Mouse (Mus musculus): ENCODE measurements around the gene Mrps34. TPM values are rescaled to one million over a fixed set of nuclear protein-coding genes. Genes with fewer than 3 reads are reported as not detected.

Gene Mrps34
- polyA plus RNA-seq (2015; fragmentation: Nextera tagmentation; extraction: Ambion mirVana) = 83.6 and 88.7 TPM in 2 replicates

GRCm38 (mm10) chr17:24894995-24895547 is at the start of gene Mrps34, which contains the start of gene Eme2:
Mrps34 (plus strand) TSS chr17:24895116.
Eme2 (minus strand) TSS chr17:24895087.

GRCm38 (mm10) chr17:24850065-24850772 is 44.7 kb upstream of the Mrps34 start, which contains the start of gene Fahd1:
Fahd1 (minus strand) TSS chr17:24850364.

GRCm38 (mm10) chr17:24865776-24866175 is 29.1 kb upstream of the Mrps34 start, which contains the start of gene Igfals:
Igfals (plus strand) TSS chr17:24865997.

GRCm38 (mm10) chr17:24886134-24886931 is 8.6 kb upstream of the Mrps34 start, which contains the start of the genes Nubp2 and Spsb3:
Nubp2 (minus strand) TSS chr17:24886349.
Spsb3 (plus strand) TSS chr17:24886643.

GRCm38 (mm10) chr17:24896241-24896992 is 1.5 kb downstream of the Mrps34 start, which contains the start of gene Nme3:
Nme3 (plus strand) TSS chr17:24896500.

GRCm38 (mm10) chr17:24936259-24937237 is 41.6 kb downstream of the Mrps34 start, which contains the start of gene Mapk8ip3:
Mapk8ip3 (minus strand) TSS chr17:24936977.

Other genes starting within 250 kb of the Mrps34 start
- 33.6 and 38.2 TPM in 2 replicates for gene Slc9a3r2, start 244.8 kb upstream of the Mrps34 start, polyA plus RNA-seq (2015; fragmentation: Nextera tagmentation; extraction: Ambion mirVana)
- not detected in 2 replicates for gene Npw, start 236.7 kb upstream of the Mrps34 start, polyA plus RNA-seq (2015; fragmentation: Nextera tagmentation; extraction: Ambion mirVana)
- gene Zfp598, start 225.4 kb upstream of the Mrps34 start, polyA plus RNA-seq (2015; fragmentation: Nextera tagmentation; extraction: Ambion mirVana) = 10.0 and 11.2 TPM in 2 replicates
- 0.08 and 0.41 TPM in 2 replicates for gene Syngr3, start 205.2 kb upstream of the Mrps34 start, polyA plus RNA-seq (2015; fragmentation: Nextera tagmentation; extraction: Ambion mirVana)
- 28.0 and 29.7 TPM in 2 replicates for gene Gfer, start 199.0 kb upstream of the Mrps34 start, polyA plus RNA-seq (2015; fragmentation: Nextera tagmentation; extraction: Ambion mirVana)
- gene Noxo1, start 198.9 kb upstream of the Mrps34 start, polyA plus RNA-seq (2015; fragmentation: Nextera tagmentation; extraction: Ambion mirVana) = 1.4 and 2.0 TPM in 2 replicates
- 31.4 and 34.7 TPM in 2 replicates for gene Tbl3, start 187.5 kb upstream of the Mrps34 start, polyA plus RNA-seq (2015; fragmentation: Nextera tagmentation; extraction: Ambion mirVana)
- gene Rnf151, start 177.1 kb upstream of the Mrps34 start, polyA plus RNA-seq (2015; fragmentation: Nextera tagmentation; extraction: Ambion mirVana) = 0.24 TPM in 1 of 2 replicates, not detected in the other
- gene Rps2, start 177.0 kb upstream of the Mrps34 start, polyA plus RNA-seq (2015; fragmentation: Nextera tagmentation; extraction: Ambion mirVana) = 1,136 and 1,298 TPM in 2 replicates
- 218 and 232 TPM in 2 replicates for gene Ndufb10, start 170.6 kb upstream of the Mrps34 start, polyA plus RNA-seq (2015; fragmentation: Nextera tagmentation; extraction: Ambion mirVana)
- gene Rpl3l, start 167.3 kb upstream of the Mrps34 start, polyA plus RNA-seq (2015; fragmentation: Nextera tagmentation; extraction: Ambion mirVana) = 0.16 and 0.19 TPM in 2 replicates
- 203 and 213 TPM in 2 replicates for gene Msrb1, start 158.5 kb upstream of the Mrps34 start, polyA plus RNA-seq (2015; fragmentation: Nextera tagmentation; extraction: Ambion mirVana)
- gene Hs3st6, start 142.1 kb upstream of the Mrps34 start, polyA plus RNA-seq (2015; fragmentation: Nextera tagmentation; extraction: Ambion mirVana) = 0.25 and 0.64 TPM in 2 replicates
- 0.10 TPM in 1 of 2 replicates, not detected in the other for gene Meiob, start 90.8 kb upstream of the Mrps34 start, polyA plus RNA-seq (2015; fragmentation: Nextera tagmentation; extraction: Ambion mirVana)
- gene Hagh, start 55.0 kb upstream of the Mrps34 start, polyA plus RNA-seq (2015; fragmentation: Nextera tagmentation; extraction: Ambion mirVana) = 44.1 and 47.3 TPM in 2 replicates
- 16.1 and 17.5 TPM in 2 replicates for gene Fahd1, start 44.8 kb upstream of the Mrps34 start, polyA plus RNA-seq (2015; fragmentation: Nextera tagmentation; extraction: Ambion mirVana)
- 0.07 TPM in 1 of 2 replicates, not detected in the other for gene Igfals, start 29.1 kb upstream of the Mrps34 start, polyA plus RNA-seq (2015; fragmentation: Nextera tagmentation; extraction: Ambion mirVana)
- 31.8 and 37.9 TPM in 2 replicates for gene Nubp2, start 8.8 kb upstream of the Mrps34 start, polyA plus RNA-seq (2015; fragmentation: Nextera tagmentation; extraction: Ambion mirVana)
- 27.7 and 30.1 TPM in 2 replicates for gene Spsb3, start 8.5 kb upstream of the Mrps34 start, polyA plus RNA-seq (2015; fragmentation: Nextera tagmentation; extraction: Ambion mirVana)
- gene Eme2, start within 50 bp of the Mrps34 start, polyA plus RNA-seq (2015; fragmentation: Nextera tagmentation; extraction: Ambion mirVana) = 18.3 and 18.8 TPM in 2 replicates
- gene Nme3, start 1.4 kb downstream of the Mrps34 start, polyA plus RNA-seq (2015; fragmentation: Nextera tagmentation; extraction: Ambion mirVana) = 35.4 and 36.2 TPM in 2 replicates
- 12.1 and 13.1 TPM in 2 replicates for gene Mapk8ip3, start 41.9 kb downstream of the Mrps34 start, polyA plus RNA-seq (2015; fragmentation: Nextera tagmentation; extraction: Ambion mirVana)
- 51.5 and 66.2 TPM in 2 replicates for gene Jpt2, start 65.6 kb downstream of the Mrps34 start, polyA plus RNA-seq (2015; fragmentation: Nextera tagmentation; extraction: Ambion mirVana)
- 2.8 and 3.1 TPM in 2 replicates for gene Cramp1l, start 120.7 kb downstream of the Mrps34 start, polyA plus RNA-seq (2015; fragmentation: Nextera tagmentation; extraction: Ambion mirVana)
- gene Ift140, start 121.0 kb downstream of the Mrps34 start, polyA plus RNA-seq (2015; fragmentation: Nextera tagmentation; extraction: Ambion mirVana) = 5.4 and 6.0 TPM in 2 replicates
- 21.2 and 24.3 TPM in 2 replicates for gene Tmem204, start 188.5 kb downstream of the Mrps34 start, polyA plus RNA-seq (2015; fragmentation: Nextera tagmentation; extraction: Ambion mirVana)
- 17.5 and 20.7 TPM in 2 replicates for gene Telo2, start 220.9 kb downstream of the Mrps34 start, polyA plus RNA-seq (2015; fragmentation: Nextera tagmentation; extraction: Ambion mirVana)
- gene Ptx4, start 225.6 kb downstream of the Mrps34 start, polyA plus RNA-seq (2015; fragmentation: Nextera tagmentation; extraction: Ambion mirVana) = not detected in 2 replicates
- gene Clcn7, start 238.3 kb downstream of the Mrps34 start, polyA plus RNA-seq (2015; fragmentation: Nextera tagmentation; extraction: Ambion mirVana) = 15.0 and 15.7 TPM in 2 replicates